Mouse (Mus musculus): ENCODE data around the gene Slc9a7.

Slc9a7 gene

DNA sequence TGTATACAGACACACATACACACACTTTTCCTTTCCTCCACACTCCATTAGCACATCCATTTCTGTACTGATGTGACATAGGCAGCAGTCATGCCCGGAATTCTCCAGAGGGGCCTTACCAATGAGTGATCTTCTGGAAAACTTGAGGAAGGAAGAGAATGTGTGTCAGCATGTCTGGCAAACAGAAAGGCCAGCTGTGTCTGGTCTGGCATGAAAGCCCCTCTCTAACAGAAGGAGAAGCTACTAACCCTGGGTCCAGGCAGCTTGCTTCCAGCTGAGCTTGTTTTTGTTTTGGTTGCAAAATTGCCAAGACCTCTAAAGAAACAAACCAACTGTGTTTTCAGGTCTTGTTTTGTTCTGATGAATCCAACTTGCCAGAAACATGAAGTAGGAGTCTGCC lies 162.1 kb downstream of the Slc9a7 start:
- DNase-seq, result no peak

- no peak for DNase-seq
Measured at GRCm38 (mm10) chrX:20128951-20129350, 162.7 kb downstream of the Slc9a7 start.

- DNase-seq, result no peak
Measured at GRCm38 (mm10) chrX:20125481-20125880, 166.1 kb downstream of the Slc9a7 start.

DNA sequence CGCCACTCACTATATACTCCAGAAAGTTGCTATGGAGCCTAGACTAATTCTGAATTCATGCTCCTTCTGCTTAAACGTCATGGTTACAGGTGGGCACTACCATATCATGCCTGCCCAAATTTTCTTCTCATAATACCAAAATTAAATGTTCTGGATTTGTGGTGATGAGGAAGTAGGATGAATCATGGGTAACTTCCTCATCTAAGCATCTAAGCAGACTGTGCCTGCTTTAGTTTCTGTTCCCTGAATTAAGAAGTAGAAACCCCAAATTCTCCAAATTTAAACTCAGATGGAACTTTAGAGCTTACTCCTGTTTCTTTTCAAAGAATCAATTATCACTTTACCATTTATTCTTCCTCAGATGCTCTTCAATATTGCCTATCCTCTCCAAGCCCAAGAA lies 173.9 kb downstream of the Slc9a7 start:
- DNase-seq, result no peak

- no peak for DNase-seq
Measured at GRCm38 (mm10) chrX:20070196-20070595, 221.4 kb downstream of the Slc9a7 start.

- DNase-seq, result no peak
Measured at GRCm38 (mm10) chrX:20066636-20067035, 225.0 kb downstream of the Slc9a7 start.

GRCm38 (mm10) chrX:20061764-20062480 lies 229.7 kb downstream of the Slc9a7 start:
- no peak for DNase-seq

- DNase-seq, result no peak
Measured at GRCm38 (mm10) chrX:20060769-20061315, 230.8 kb downstream of the Slc9a7 start.

GRCm38 (mm10) chrX:20060096-20060768 lies 231.4 kb downstream of the Slc9a7 start:
- no peak for DNase-seq

DNA sequence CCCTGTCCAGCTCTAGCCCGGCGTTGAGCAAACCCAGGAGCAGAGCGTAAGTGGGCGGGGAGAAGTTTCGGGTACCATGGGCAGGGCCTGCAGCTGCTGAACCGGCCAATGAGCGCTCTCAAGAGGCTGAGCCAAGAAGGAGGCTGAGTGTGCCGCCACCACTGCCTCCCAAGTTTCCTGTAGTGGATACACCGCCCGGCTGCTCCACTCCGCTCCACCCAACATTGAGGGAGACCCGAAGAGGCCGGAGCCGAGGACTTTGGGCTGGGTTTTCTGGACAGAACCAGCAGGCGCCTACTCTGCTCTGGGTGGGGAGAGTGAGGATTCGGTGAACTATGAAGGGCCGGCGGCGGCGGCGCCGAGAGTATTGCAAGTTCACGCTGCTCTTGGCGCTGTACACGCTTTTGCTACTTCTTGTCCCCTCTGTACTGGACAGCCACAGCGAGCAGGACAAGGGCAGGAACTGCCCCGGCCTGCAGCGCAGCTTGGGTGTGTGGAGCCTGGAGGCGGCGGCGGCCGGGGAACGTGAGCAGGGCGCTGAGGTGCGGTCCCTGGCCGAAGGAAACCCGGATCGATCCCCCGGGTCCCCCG lies 232.1 kb downstream of the Slc9a7 start, which contains the start of gene Chst7:
Gene Chst7 (plus strand): TSS at position 180 of the 591 bp plus-strand sequence.
- DNase-seq, result peak; percentile 36

All from layer of hippocampus, adult 9-11 months (tissue).